Mouse (Mus musculus) forebrain, embryonic 16.5 days (tissue): ENCODE data around the gene Wdr74. TPM values are rescaled to one million over a fixed set of nuclear protein-coding genes. Genes with fewer than 3 reads are reported as not detected.
"Not testable (repeated sequence)": the region's sequence is repeated elsewhere in the genome, so short reads cannot be mapped to it uniquely, and the experiment has no call there.

Source experiments
- ATAC-seq: fragments of 200-750 bp; cut with Nextera tagmentation; 2 replicates; pipeline ENCODE4 v1.8.0; 2017; ENCODE audit warnings: mild to moderate bottlenecking, moderate library complexity
- H3K27ac ChIP-seq: fragments of 300-500 bp; sonication (generic); 2 replicates; pipeline ENCODE4 v1.5.1; 2014; ENCODE audit warnings: low read length, control low read depth
- H3K27me3 ChIP-seq: fragments of 300-500 bp; sonication (generic); replicated peaks from 2 replicates; pipeline ENCODE4 v1.6.1; 2014; ENCODE audit warnings: low read length; ENCODE audit not compliant: control insufficient read depth, insufficient read depth
- H3K36me3 ChIP-seq: fragments of 300-500 bp; sonication (generic); 2 replicates; pipeline ENCODE4 v1.6.1; 2014; ENCODE audit not compliant: control insufficient read depth, insufficient read depth
- H3K4me1 ChIP-seq: fragments of 300-500 bp; sonication (generic); replicated peaks from 2 replicates; pipeline ENCODE4 v1.6.1; 2014; ENCODE audit warnings: low read length; ENCODE audit not compliant: control insufficient read depth, insufficient read depth
- H3K4me2 ChIP-seq: fragments of 300-500 bp; sonication (generic); 2 replicates; pipeline ENCODE4 v1.6.1; 2014; ENCODE audit warnings: mild to moderate bottlenecking, low read length, control low read depth
- H3K4me3 ChIP-seq: fragments of 300-500 bp; sonication (generic); replicated peaks from 2 replicates; pipeline ENCODE4 v1.5.1; 2014; ENCODE audit warnings: mild to moderate bottlenecking, low read length, control low read depth
- H3K9ac ChIP-seq: fragments of 300-500 bp; sonication (generic); replicated peaks from 2 replicates; pipeline ENCODE4 v1.6.1; 2014; ENCODE audit warnings: low read depth, low read length, control low read depth
- H3K9me3 ChIP-seq: fragments of 300-500 bp; sonication (generic); 2 replicates; pipeline ENCODE4 v1.6.1; 2016; ENCODE audit warnings: low read length; ENCODE audit not compliant: control insufficient read depth
- WGBS: fragments of 180-500 bp; shearing (Covaris S2); extraction: QIAGEN DNeasy Blood & Tissue Kit; methylation state at CpG from one replicate; pipeline ENCODE4 v1.1.7; 2014; 5-methylcytosine and 5-hydroxymethylcytosine counted together
- polyA plus RNA-seq: library from polyadenylated mRNA; unstranded; fragments of >200 nt; fragmentation: Nextera tagmentation; extraction: Ambion mirVana; gene quantifications from 2 replicates; pipeline ENCODE4 v1.2.1, GENCODE M21; 2015

The Wdr74 gene
- polyA plus RNA-seq, 1 experiment from 2014 or later = 109 TPM

DNA sequence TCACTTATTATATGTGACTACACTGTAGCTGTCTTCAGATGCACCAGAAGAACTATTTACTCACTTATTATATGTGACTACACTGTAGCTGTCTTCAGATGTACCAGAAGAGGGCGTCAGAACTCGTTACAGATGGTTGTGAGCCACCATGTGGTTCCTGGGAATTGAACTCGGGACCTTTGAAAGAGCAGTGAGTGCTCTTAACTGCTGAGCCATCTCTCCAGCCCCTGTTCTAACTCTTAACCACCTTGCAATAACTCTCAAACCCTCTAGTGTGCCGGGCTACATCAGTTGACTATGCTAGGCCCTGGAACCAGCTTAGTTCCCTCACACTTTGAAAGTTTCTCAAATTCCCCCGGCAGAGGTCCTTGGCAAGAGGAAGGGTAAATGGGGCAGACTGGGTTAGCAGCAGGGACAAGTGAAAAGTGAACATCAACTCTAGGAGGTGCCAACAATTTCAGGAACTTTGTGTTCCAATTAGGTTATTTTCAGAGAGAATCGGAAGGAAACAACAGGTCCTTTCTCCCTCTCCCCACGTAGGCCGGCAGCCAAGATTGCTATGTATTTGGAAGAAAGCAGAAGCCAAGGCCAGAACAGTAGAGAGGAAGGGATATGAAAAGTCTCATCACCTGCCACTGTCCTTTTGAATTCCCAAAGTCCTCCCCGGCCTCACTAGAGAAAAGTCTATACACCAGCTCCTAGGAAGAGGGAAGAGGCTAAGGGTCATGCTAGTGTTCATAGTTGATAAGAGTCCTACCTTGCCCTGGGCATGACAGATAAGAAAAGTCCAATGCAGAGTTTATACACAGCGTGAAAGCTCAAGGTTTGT, 20.8 kb upstream of the Wdr74 start:
- Histone ChIP-seq H3K4me3 (no peak overlapping the region), H3K27ac (no peak overlapping the region), H3K9me3 (no peaks in the 10 kb centered on the region), H3K27me3 (no peaks in the 10 kb centered on the region), H3K9ac (no peak overlapping the region), H3K4me1 (peaks cover 36% of the 10 kb centered on the region), H3K36me3 (0 out of 2 replicates have a peak, but pooled peaks cover 4% of the 10 kb centered on the region), H3K4me2 (no peak overlapping the region)
- no peak for ATAC-seq
- WGBS = 63% methylated on average over 10 of the region's 10 CpGs

DNA sequence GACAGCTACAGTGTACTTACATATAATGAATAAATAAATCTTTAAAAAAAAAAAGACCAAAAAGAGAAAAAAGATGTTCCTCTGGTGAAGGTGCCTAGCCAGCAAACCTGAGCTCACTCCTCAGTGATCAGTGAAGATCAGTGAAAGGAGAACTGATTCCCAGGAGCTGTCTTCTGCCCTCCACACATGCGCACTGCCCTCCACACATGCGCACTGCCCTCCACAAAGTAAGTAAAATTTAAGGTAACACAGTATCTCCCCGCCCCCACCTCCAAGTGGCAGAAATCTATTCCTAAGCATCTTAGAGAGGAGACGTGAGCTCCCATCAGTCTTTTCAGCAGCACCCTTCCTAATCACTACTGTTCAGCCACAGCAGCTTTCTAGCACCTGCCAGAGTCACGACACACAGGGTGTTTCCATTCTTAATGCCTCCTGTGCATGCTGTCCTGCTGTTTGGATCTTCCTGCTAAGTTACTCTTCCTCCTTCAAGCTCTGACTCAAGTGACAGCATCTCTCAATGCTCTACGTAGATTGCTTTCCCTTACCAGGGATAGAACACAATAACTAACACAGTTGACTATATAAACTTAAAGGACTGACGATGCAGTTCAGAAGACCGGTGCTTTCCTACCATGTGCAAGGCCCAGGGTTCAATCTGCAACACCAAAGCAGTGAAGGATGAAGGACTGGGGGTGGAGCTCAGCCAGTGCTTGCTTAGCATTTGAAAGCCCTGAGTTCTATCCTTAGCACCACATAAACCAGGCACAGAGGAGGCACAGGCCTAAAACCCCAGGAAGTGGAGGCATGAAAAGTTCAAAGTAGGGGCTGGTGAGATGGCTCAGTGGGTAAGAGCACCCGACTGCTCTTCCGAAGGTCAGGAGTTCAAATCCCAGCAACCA, 19.5 kb upstream of the Wdr74 start:
- Histone ChIP-seq H3K9me3 (no peaks in the 10 kb centered on the region), H3K4me1 (peaks cover 24% of the 10 kb centered on the region), H3K4me3 (no peak overlapping the region), H3K4me2 (no peak overlapping the region), H3K9ac (no peak overlapping the region), H3K27me3 (no peaks in the 10 kb centered on the region), H3K27ac (no peak overlapping the region), H3K36me3 (no peaks in the 10 kb centered on the region)
- ATAC-seq = no peak
- 74% methylated on average over 10 of the region's 10 CpGs for WGBS

DNA sequence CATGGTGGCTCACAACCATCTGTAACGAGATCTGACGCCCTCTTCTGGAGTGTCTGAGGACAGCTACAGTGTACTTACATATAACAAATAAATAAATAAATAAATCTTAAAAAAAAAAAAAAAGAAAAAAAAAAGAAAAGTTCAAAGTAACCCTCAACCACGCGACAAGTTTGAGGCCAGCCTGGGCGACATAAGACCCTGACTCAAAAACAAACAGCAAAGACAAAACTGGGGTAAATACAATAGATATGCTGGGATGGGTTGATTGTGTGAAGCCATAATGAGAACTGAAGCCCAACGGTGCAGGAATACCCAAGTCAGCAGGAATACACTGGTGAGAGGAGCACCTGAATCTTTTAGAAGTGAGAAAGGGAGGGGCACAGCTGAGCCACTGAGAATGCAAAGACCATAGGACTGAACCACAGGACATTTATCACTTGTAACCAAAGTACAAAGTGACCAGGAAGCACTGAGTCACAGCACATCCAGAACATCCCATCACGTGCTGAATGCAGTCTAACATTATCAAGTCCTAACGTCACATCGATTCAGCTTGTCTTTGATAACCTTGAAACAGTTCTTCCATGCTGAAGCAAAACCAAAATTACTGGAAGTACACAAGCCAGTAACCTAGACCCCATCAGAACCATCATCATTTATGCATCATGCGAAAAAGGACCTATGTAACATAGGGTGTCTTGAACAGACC, 18.7 kb upstream of the Wdr74 start:
- WGBS = 78% methylated on average over 8 of the region's 10 CpGs
- no peak overlapping the region for H3K9ac ChIP-seq
- no peak overlapping the region for H3K4me3 ChIP-seq
- no peaks in the 10 kb centered on the region for H3K27me3 ChIP-seq
- ATAC-seq = no peak
- H3K9me3 ChIP-seq = no peaks in the 10 kb centered on the region
- no peaks in the 10 kb centered on the region for H3K36me3 ChIP-seq
- H3K4me2 ChIP-seq = no peak overlapping the region
- peaks cover 25% of the 10 kb centered on the region for H3K4me1 ChIP-seq
- no peak overlapping the region for H3K27ac ChIP-seq

DNA sequence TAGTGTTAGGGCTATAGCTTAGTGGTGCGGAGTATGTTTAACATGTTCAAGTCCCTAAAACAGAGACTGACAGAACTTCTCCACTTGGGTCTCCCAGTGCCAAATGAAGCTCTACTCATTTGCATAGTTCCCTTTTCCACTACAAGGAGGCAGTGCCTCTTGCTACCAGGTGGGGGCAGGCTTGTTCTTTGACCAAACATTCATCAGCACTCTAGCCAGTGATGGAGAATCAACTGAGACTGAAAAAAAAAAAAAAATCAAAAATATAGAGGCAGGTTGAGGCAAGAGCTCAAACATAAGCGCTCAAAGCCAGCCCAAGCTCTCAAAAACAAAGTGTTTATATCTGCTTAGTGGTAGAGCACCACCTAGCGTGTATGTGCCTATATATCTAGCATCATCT, 17.3 kb upstream of the Wdr74 start:
- H3K9me3 ChIP-seq = no peaks in the 10 kb centered on the region
- no peak overlapping the region for H3K4me2 ChIP-seq
- no peaks in the 10 kb centered on the region for H3K27me3 ChIP-seq
- no peak overlapping the region for H3K9ac ChIP-seq
- no peak for ATAC-seq
- H3K4me1 ChIP-seq = peaks cover 23% of the 10 kb centered on the region
- no peak overlapping the region for H3K27ac ChIP-seq
- no peak overlapping the region for H3K4me3 ChIP-seq
- H3K36me3 ChIP-seq = no peaks in the 10 kb centered on the region
- 70% methylated on average over 3 of the region's 3 CpGs for WGBS

DNA sequence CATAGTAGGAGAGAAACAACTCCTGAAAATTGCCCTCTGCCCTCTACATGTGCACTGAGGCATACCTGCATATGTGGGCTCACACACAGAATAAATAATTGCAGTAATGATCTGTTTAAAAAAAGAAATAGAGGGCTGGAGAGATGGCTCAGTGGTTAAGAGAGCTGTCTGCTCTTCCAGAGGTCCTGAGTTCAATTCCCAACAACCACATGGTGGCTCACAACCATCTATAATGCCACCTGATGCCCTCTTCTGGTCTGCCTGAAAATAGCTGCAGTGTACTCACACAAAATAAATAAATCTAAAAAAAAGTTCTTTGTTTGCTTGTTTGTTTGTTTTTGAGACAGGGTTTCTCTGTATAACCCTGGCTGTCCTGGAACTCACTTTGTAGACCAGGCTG, 16.6 kb upstream of the Wdr74 start:
- not testable (repeated sequence) for H3K27ac ChIP-seq, H3K27me3 ChIP-seq, H3K9me3 ChIP-seq, H3K4me3 ChIP-seq, H3K4me2 ChIP-seq, H3K36me3 ChIP-seq, ATAC-seq, H3K9ac ChIP-seq
- H3K4me1 ChIP-seq = peaks cover 21% of the 10 kb centered on the region

DNA sequence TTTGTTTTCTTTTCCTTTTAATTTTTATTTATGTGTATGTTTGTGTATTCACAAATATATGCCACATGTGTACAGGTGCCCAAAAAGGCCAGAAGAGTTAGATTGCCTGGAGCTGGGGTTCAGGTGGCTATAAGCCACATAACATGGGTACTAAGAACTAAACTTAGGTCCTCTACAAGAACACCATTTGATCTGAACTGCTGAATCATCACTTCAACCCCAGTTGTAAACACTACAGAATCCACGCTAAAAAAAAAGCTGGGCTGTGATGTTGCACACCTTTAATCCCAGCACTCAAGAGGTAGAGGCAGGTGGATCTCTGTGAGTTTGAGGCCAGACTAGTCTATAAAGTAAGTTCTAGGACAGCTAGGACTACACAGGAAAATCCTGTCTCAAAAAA, 14.2 kb upstream of the Wdr74 start:
- H3K27me3 ChIP-seq = no peaks in the 10 kb centered on the region
- H3K27ac ChIP-seq = no peak overlapping the region
- WGBS = 74% methylated on average over 1 of the region's 1 CpGs
- H3K36me3 ChIP-seq = peaks cover 17% of the 10 kb centered on the region
- peaks cover 33% of the 10 kb centered on the region for H3K4me1 ChIP-seq
- no peaks in the 10 kb centered on the region for H3K9me3 ChIP-seq
- no peak overlapping the region for H3K4me2 ChIP-seq
- no peak for ATAC-seq
- no peak overlapping the region for H3K4me3 ChIP-seq
- H3K9ac ChIP-seq = no peak overlapping the region

DNA sequence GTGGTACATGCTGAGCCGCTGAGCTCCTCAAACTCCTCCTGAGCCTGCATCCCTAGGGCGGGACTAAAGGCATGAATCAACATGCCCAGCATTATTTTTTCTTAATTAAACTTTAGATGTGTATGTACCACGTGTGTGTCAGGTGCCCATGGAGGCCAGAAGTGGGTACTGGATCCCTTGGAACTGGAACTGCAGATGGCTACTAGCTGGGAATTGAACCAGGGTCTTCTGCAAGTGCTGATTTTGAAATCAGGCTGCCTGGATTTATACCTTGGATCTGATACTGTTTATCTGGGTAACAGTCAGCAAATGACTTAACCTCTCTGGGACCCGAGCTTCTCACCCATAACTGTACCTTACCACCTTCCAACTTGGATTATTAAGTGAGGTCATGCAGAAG, 13.6 kb upstream of the Wdr74 start:
- Histone ChIP-seq H3K27me3 (no peaks in the 10 kb centered on the region), H3K36me3 (peaks cover 23% of the 10 kb centered on the region), H3K4me2 (peak overlapping the region; percentile 81), H3K4me1 (peaks cover 33% of the 10 kb centered on the region), H3K4me3 (peak overlapping the region; percentile 60), H3K9ac (peak overlapping the region; percentile 96), H3K9me3 (no peaks in the 10 kb centered on the region), H3K27ac (no peak overlapping the region)
- 65% methylated on average over 4 of the region's 4 CpGs for WGBS
- no peak for ATAC-seq

DNA sequence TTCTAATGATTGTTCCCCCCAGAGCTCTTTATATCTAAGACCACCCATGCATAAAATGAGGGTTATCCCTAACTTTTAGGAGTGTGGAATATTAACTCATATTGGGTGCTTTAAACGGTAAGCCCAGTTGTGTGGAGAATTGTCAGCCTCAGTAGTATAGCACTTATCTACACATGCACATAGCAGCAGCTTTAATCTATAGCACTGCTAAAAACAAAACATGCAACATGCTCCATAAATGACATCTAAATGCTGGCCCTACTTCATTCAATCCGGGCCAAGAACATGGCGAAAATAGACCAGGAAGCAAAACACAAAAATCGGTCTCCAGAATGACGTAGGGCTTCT, 13.1 kb upstream of the Wdr74 start:
- H3K36me3 ChIP-seq = peaks cover 24% of the 10 kb centered on the region
- H3K9ac ChIP-seq = peak overlapping the region; percentile 96
- H3K27me3 ChIP-seq = no peaks in the 10 kb centered on the region
- H3K9me3 ChIP-seq = no peaks in the 10 kb centered on the region
- WGBS = 2% methylated on average over 5 of the region's 5 CpGs
- H3K27ac ChIP-seq = peak overlapping the region; percentile 98
- peak; percentile 16 for ATAC-seq
- peak overlapping the region; percentile 81 for H3K4me2 ChIP-seq
- peaks cover 33% of the 10 kb centered on the region for H3K4me1 ChIP-seq
- H3K4me3 ChIP-seq = peak overlapping the region; percentile 60
